Mouse (Mus musculus) kidney, postnatal 0 days (tissue): Measurements from ENCODE around the gene Pkn2. TPM values are rescaled to one million over a fixed set of nuclear protein-coding genes. Genes with fewer than 3 reads are reported as not detected.
A peak's percentile ranks its signal among the peaks of the same experiment; 100 is the strongest.

Source experiments
- ATAC-seq: fragments of 200-750 bp; cut with Nextera tagmentation; replicated peaks from 2 replicates; pipeline ENCODE4 v1.8.0; 2017; ENCODE audit warnings: low read depth, moderate number of reproducible peaks, moderate TSS enrichment, moderate library complexity; ENCODE audit not compliant: low FRiP score
- DNase-seq: peaks from one replicate; pipeline ENCODE4 v3.0.0-alpha.2; 2016; ENCODE audit warnings: low spot score
- H3K27ac ChIP-seq: fragments of 300-500 bp; sonication (generic); 2 replicates; pipeline ENCODE4 v1.5.1; 2014; ENCODE audit warnings: mild to moderate bottlenecking
- H3K27me3 ChIP-seq: fragments of 300-500 bp; sonication (generic); 2 replicates; pipeline ENCODE4 v1.6.1; 2014; ENCODE audit warnings: low read length, mixed read lengths; ENCODE audit not compliant: insufficient read depth
- H3K36me3 ChIP-seq: fragments of 300-500 bp; sonication (generic); 2 replicates; pipeline ENCODE4 v1.6.1; 2014; ENCODE audit warnings: low read length, mixed read lengths; ENCODE audit not compliant: insufficient read depth
- H3K4me1 ChIP-seq: fragments of 300-500 bp; sonication (generic); replicated peaks from 2 replicates; pipeline ENCODE4 v1.6.1; 2014; ENCODE audit warnings: antibody characterized with exemption, low read length, mixed read lengths; ENCODE audit not compliant: insufficient read depth
- H3K4me2 ChIP-seq: fragments of 300-500 bp; sonication (generic); 2 replicates; pipeline ENCODE4 v1.6.1; 2014; ENCODE audit warnings: mild to moderate bottlenecking, low read length, moderate library complexity, mixed read lengths
- H3K4me3 ChIP-seq: fragments of 300-500 bp; sonication (generic); replicated peaks from 2 replicates; pipeline ENCODE4 v1.5.1; 2014; ENCODE audit warnings: low read depth, low read length
- H3K9ac ChIP-seq: fragments of 300-500 bp; sonication (generic); 2 replicates; pipeline ENCODE4 v1.6.1; 2014; ENCODE audit warnings: low read depth, low read length
- H3K9me3 ChIP-seq: fragments of 300-500 bp; sonication (generic); replicated peaks from 2 replicates; pipeline ENCODE4 v1.6.1; 2016; ENCODE audit warnings: low read length, inconsistent platforms, mixed read lengths
- CTCF ChIP-seq: IDR thresholded peaks from 2 replicates; pipeline ENCODE4 v1.5.1; 2016; ENCODE audit warnings: antibody characterized with exemption, low read depth, mild to moderate bottlenecking, moderate library complexity
- WGBS: fragments of 180-500 bp; shearing (Covaris S2); extraction: QIAGEN DNeasy Blood & Tissue Kit; methylation state at CpG from one replicate; pipeline ENCODE4 v1.1.7; 2014; 5-methylcytosine and 5-hydroxymethylcytosine counted together
- polyA plus RNA-seq: library from polyadenylated mRNA; unstranded; fragments of >200 nt; fragmentation: Nextera tagmentation; extraction: Ambion mirVana; gene quantifications from 2 replicates; pipeline ENCODE4 v1.2.1, GENCODE M21; 2015

The Pkn2 gene
- polyA plus RNA-seq, 1 experiment from 2014 or later = 63.7 TPM

GRCm38 (mm10) chr3:142917171-142917570 is 35.4 kb upstream of the Pkn2 start:
- DNase-seq (no peak), ATAC-seq (no peak)
- Histone ChIP-seq H3K36me3 (no peaks in the 10 kb centered on the region), H3K9ac (no peak overlapping the region), H3K4me3 (no peak overlapping the region), H3K4me2 (0 out of 2 replicates have a peak overlapping the region, but pooled peaks have one; percentile 5), H3K27ac (peak overlapping the region; percentile 79), H3K9me3 (no peaks in the 10 kb centered on the region), H3K4me1 (0 out of 2 replicates have a peak, but pooled peaks cover 4% of the 10 kb centered on the region), H3K27me3 (no peaks in the 10 kb centered on the region)
- 71% methylated on average over 4 of the region's 4 CpGs for WGBS
- no peak for TF ChIP-seq CTCF

DNA sequence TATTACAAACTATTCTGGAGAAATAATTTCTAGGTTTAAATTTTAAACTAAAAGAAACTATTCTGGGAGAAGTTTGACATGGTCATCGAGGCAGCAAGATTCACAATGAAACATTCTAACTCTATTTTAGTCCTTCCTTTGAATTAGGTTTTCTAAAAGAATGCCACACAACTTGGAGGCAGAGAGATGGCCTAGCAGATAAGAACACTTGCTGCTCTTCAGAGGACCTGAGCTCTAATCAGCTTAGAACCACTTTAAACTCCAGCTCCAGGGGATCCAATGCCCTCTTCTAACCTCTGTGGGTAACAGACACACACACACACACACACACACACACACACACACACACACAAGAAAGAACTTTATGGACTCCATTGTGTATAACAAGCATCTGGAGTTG is 31.5 kb upstream of the Pkn2 start:
- Histone ChIP-seq H3K4me1 (no peaks in the 10 kb centered on the region), H3K36me3 (no peaks in the 10 kb centered on the region), H3K27me3 (no peaks in the 10 kb centered on the region), H3K9me3 (no peaks in the 10 kb centered on the region), H3K4me2 (no peak overlapping the region), H3K27ac (no peak overlapping the region), H3K9ac (no peak overlapping the region), H3K4me3 (no peak overlapping the region)
- WGBS = 73% methylated on average over 1 of the region's 1 CpGs
- DNase-seq = no peak
- ATAC-seq = no peak
- TF ChIP-seq CTCF = no peak

DNA sequence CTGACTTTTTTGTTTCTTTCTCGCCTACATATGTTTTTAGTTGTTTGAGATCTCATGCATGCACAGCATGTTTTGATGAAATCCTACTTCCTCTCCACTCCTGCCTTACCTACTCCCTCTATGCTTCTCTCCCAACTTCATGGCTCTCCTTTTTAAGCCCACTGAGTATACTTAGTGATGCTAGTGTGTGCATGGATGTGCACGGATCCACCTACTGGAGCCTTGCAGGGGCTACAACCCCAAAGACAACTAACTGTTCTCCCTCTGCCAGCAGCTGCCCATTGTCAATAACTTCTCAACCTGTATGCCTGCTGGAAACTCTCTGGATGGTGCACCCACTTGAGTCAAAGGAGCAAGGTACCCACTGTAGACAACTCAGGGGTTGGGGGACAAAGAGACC is 17.9 kb upstream of the Pkn2 start:
- TF ChIP-seq CTCF = no peak
- Histone ChIP-seq H3K4me3 (no peak overlapping the region), H3K4me2 (no peak overlapping the region), H3K36me3 (no peaks in the 10 kb centered on the region), H3K27me3 (no peaks in the 10 kb centered on the region), H3K9ac (no peak overlapping the region), H3K27ac (no peak overlapping the region), H3K4me1 (no peaks in the 10 kb centered on the region), H3K9me3 (no peaks in the 10 kb centered on the region)
- WGBS = 93% methylated on average over 2 of the region's 2 CpGs
- no peak for ATAC-seq
- DNase-seq = no peak

GRCm38 (mm10) chr3:142898949-142899396 is 17.2 kb upstream of the Pkn2 start:
- no peak for ATAC-seq
- Histone ChIP-seq H3K9me3 (no peaks in the 10 kb centered on the region), H3K27me3 (no peaks in the 10 kb centered on the region), H3K4me2 (no peak overlapping the region), H3K4me1 (no peaks in the 10 kb centered on the region), H3K27ac (no peak overlapping the region), H3K9ac (no peak overlapping the region), H3K4me3 (no peak overlapping the region), H3K36me3 (no peaks in the 10 kb centered on the region)
- no peak for TF ChIP-seq CTCF
- 57% methylated on average over 8 of the region's 8 CpGs for WGBS
- no peak for DNase-seq

- Histone ChIP-seq H3K4me3 (no peak overlapping the region), H3K27ac (no peak overlapping the region), H3K9me3 (no peaks in the 10 kb centered on the region), H3K9ac (no peak overlapping the region), H3K36me3 (no peaks in the 10 kb centered on the region), H3K4me2 (no peak overlapping the region), H3K27me3 (no peaks in the 10 kb centered on the region), H3K4me1 (no peaks in the 10 kb centered on the region)
- WGBS = 82% methylated on average over 3 of the region's 3 CpGs
- no peak for DNase-seq
- no peak for ATAC-seq
- no peak for TF ChIP-seq CTCF
Measured at GRCm38 (mm10) chr3:142890442-142890841, 8.6 kb upstream of the Pkn2 start.

DNA sequence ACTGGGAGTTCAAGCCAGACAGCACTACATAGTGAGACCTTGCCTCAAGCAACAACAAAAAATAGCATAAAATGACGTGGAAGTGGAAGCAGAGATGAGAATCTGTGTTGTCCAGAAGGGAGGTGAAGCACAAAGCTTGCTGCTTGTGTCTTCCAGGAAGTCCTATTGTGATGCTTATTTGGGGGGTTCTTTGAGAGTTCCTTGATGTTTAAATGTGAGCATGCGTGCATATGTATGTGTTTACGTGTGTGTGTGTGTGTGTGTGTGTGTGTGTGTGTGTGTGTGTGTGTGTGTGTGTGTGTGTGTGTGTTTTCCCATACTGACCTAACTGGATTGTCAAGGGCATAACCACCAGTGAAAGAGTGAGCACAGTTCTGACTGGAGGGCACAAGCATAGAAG is 5.2 kb upstream of the Pkn2 start:
- no peak for TF ChIP-seq CTCF
- DNase-seq (no peak), ATAC-seq (no peak)
- Histone ChIP-seq H3K4me3 (no peak overlapping the region), H3K9ac (no peak overlapping the region), H3K27ac (no peak overlapping the region), H3K36me3 (no peaks in the 10 kb centered on the region), H3K9me3 (no peaks in the 10 kb centered on the region), H3K4me2 (no peak overlapping the region), H3K27me3 (no peaks in the 10 kb centered on the region), H3K4me1 (no peaks in the 10 kb centered on the region)
- 81% methylated on average over 3 of the region's 3 CpGs for WGBS

- ATAC-seq = no peak
- TF ChIP-seq CTCF = no peak
Measured at GRCm38 (mm10) chr3:142884594-142884993, 2.8 kb upstream of the Pkn2 start.

More at GRCm38 (mm10) chr3:142884594-142884993, 2.8 kb upstream of the Pkn2 start:
- H3K4me1 ChIP-seq = no peaks in the 10 kb centered on the region
- no peaks in the 10 kb centered on the region for H3K27me3 ChIP-seq
- no peaks in the 10 kb centered on the region for H3K36me3 ChIP-seq
- no peak overlapping the region for H3K27ac ChIP-seq
- no peak for DNase-seq
- no peak overlapping the region for H3K4me3 ChIP-seq
- H3K9me3 ChIP-seq = no peaks in the 10 kb centered on the region
- H3K4me2 ChIP-seq = no peak overlapping the region
- no peak overlapping the region for H3K9ac ChIP-seq
